Mouse (Mus musculus): ENCODE measurements at regions not wholly inside any gene's neighbourhood (a gene's known extent, or its start where the extent isn't known, plus 50 kb on each side); places are given as distances from the start of the nearest gene placed in this dataset.

GRCm38 (mm10) chr2:51436590-51436989, 190.7 kb upstream of the Tas2r134 start:
- peak; percentile 65 for DNase-seq
- 64% methylated on average over 3 of the region's 3 CpGs for WGBS
- Histone ChIP-seq H3K4me3 (ENCODE audit: control insufficient read depth, insufficient read depth, low read length) (no peak overlapping the region), H3K27ac (ENCODE audit: control insufficient read depth, insufficient read depth, low read length) (no peak overlapping the region), H3K4me1 (replicated peaks; ENCODE audit: control insufficient read depth, insufficient read depth, low read length) (no peaks in the 10 kb centered on the region), H3K27me3 (ENCODE audit: control insufficient read depth, insufficient read depth, low read length) (no peaks in the 10 kb centered on the region), H3K36me3 (ENCODE audit: control insufficient read depth, insufficient read depth, low read length) (no peaks in the 10 kb centered on the region)
- TF ChIP-seq POLR2A (IDR thresholded peaks at IDR 0.05; ENCODE audit: control insufficient read depth, extremely low read depth, insufficient read depth, low read length, poor library complexity) (no peak), CTCF (IDR thresholded peaks at IDR 0.05; ENCODE audit: borderline replicate concordance, control insufficient read depth, extremely low read depth, insufficient read depth, low read length, poor library complexity) (peak; percentile 83)

- no peaks in the 10 kb centered on the region for H3K36me3 ChIP-seq (ENCODE audit: control insufficient read depth, insufficient read depth, low read length)
These were observed 195.7 kb upstream of the Tas2r134 start for GRCm38 (mm10) chr2:51431564-51431963.

GRCm38 (mm10) chr2:51429716-51430115, 197.6 kb upstream of the Tas2r134 start:
- no peak for TF ChIP-seq POLR2A (IDR thresholded peaks at IDR 0.05; ENCODE audit: control insufficient read depth, extremely low read depth, insufficient read depth, low read length, poor library complexity)
- no peak for TF ChIP-seq CTCF (IDR thresholded peaks at IDR 0.05; ENCODE audit: borderline replicate concordance, control insufficient read depth, extremely low read depth, insufficient read depth, low read length, poor library complexity)
- DNase-seq = no peak

More at GRCm38 (mm10) chr2:51431564-51431963, 195.7 kb upstream of the Tas2r134 start:
- Histone ChIP-seq H3K4me3 (ENCODE audit: control insufficient read depth, insufficient read depth, low read length) (no peak overlapping the region), H3K27me3 (ENCODE audit: control insufficient read depth, insufficient read depth, low read length) (no peaks in the 10 kb centered on the region), H3K4me1 (replicated peaks; ENCODE audit: control insufficient read depth, insufficient read depth, low read length) (no peaks in the 10 kb centered on the region), H3K27ac (ENCODE audit: control insufficient read depth, insufficient read depth, low read length) (no peak overlapping the region)
- 92% methylated on average over 3 of the region's 3 CpGs for WGBS
- no peak for DNase-seq
- TF ChIP-seq POLR2A (IDR thresholded peaks at IDR 0.05; ENCODE audit: control insufficient read depth, extremely low read depth, insufficient read depth, low read length, poor library complexity) = no peak
- TF ChIP-seq CTCF (IDR thresholded peaks at IDR 0.05; ENCODE audit: borderline replicate concordance, control insufficient read depth, extremely low read depth, insufficient read depth, low read length, poor library complexity) = no peak

DNA sequence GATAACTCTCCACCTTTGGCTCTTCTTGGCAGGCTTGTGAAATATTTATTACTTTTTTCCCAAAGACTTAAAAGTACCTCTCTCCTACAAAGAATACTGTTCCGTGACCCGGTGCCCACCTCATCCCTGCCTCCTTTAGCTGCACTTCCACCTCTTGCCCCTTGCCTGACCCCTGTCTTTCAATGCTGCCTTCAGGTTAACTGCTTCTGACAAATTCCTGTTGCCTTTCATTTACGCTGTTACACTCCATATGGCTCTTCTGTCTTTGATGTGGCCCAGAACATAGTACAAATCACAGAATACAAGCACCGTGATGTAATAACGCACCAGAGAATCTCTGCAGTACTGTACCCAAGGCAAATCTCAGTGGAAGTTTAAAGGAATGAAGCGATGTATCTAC, 204.9 kb upstream of the Tas2r134 start:
- WGBS = 85% methylated on average over 6 of the region's 6 CpGs
- Histone ChIP-seq H3K27ac (ENCODE audit: control insufficient read depth, insufficient read depth, low read length) (no peak overlapping the region), H3K4me3 (ENCODE audit: control insufficient read depth, insufficient read depth, low read length) (no peak overlapping the region), H3K4me1 (replicated peaks; ENCODE audit: control insufficient read depth, insufficient read depth, low read length) (no peaks in the 10 kb centered on the region), H3K27me3 (ENCODE audit: control insufficient read depth, insufficient read depth, low read length) (no peaks in the 10 kb centered on the region), H3K36me3 (ENCODE audit: control insufficient read depth, insufficient read depth, low read length) (no peaks in the 10 kb centered on the region)
- DNase-seq = no peak
- no peak for TF ChIP-seq CTCF (IDR thresholded peaks at IDR 0.05; ENCODE audit: borderline replicate concordance, control insufficient read depth, extremely low read depth, insufficient read depth, low read length, poor library complexity)

More at GRCm38 (mm10) chr2:51429716-51430115, 197.6 kb upstream of the Tas2r134 start:
- H3K27me3 ChIP-seq (ENCODE audit: control insufficient read depth, insufficient read depth, low read length) = no peaks in the 10 kb centered on the region
- H3K4me1 ChIP-seq (replicated peaks; ENCODE audit: control insufficient read depth, insufficient read depth, low read length) = no peaks in the 10 kb centered on the region
- no peak overlapping the region for H3K27ac ChIP-seq (ENCODE audit: control insufficient read depth, insufficient read depth, low read length)
- no peak overlapping the region for H3K4me3 ChIP-seq (ENCODE audit: control insufficient read depth, insufficient read depth, low read length)
- 89% methylated on average over 5 of the region's 5 CpGs for WGBS
- H3K36me3 ChIP-seq (ENCODE audit: control insufficient read depth, insufficient read depth, low read length) = no peaks in the 10 kb centered on the region

DNA sequence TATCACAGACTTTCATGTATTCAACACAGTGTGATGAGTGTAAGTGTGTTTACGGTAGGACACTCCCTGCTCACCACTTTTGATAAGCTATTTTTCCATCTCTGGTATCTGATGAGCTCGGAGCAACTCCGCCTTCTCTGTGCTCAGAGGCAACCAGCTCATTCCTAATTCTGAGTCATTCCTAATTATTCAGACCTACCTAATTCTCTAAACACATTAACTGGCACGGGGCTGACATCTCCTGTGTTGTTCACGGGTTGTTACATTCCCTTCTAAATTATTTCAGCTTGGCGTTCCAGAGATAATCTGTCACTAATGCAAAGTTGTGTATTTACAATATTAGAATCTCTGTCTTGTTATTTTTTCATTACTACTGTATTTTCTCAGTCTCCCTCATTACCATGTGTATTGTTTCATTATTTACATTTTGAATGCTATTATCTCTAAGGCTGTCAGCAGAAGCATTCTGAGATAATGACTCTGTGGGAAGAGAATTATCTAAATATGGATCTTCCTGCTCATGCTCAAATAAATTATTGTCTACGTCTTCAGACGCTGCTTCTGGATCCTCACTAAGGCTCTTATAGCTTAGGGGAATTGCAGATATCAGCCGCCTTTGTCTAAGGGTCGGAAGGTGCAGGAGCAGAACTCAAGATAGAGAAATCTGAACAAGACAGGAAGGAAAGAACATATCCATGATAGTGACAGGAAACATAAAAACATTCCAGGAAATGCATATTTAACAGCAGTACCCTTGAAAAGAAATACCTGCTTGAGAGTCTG, 209.2 kb upstream of the Tas2r134 start:
- Histone ChIP-seq H3K27ac (ENCODE audit: control insufficient read depth, insufficient read depth, low read length) (no peak overlapping the region), H3K36me3 (ENCODE audit: control insufficient read depth, insufficient read depth, low read length) (no peaks in the 10 kb centered on the region), H3K27me3 (ENCODE audit: control insufficient read depth, insufficient read depth, low read length) (no peaks in the 10 kb centered on the region), H3K4me1 (replicated peaks; ENCODE audit: control insufficient read depth, insufficient read depth, low read length) (no peaks in the 10 kb centered on the region), H3K4me3 (ENCODE audit: control insufficient read depth, insufficient read depth, low read length) (no peak overlapping the region)
- no peak for DNase-seq
- WGBS = 92% methylated on average over 10 of the region's 10 CpGs
- TF ChIP-seq POLR2A (IDR thresholded peaks at IDR 0.05; ENCODE audit: control insufficient read depth, extremely low read depth, insufficient read depth, low read length, poor library complexity) = no peak
- no peak for TF ChIP-seq CTCF (IDR thresholded peaks at IDR 0.05; ENCODE audit: borderline replicate concordance, control insufficient read depth, extremely low read depth, insufficient read depth, low read length, poor library complexity)

GRCm38 (mm10) chr2:51388390-51388789, 238.9 kb upstream of the Tas2r134 start:
- Histone ChIP-seq H3K27me3 (ENCODE audit: control insufficient read depth, insufficient read depth, low read length) (no peaks in the 10 kb centered on the region), H3K36me3 (ENCODE audit: control insufficient read depth, insufficient read depth, low read length) (no peaks in the 10 kb centered on the region), H3K4me1 (replicated peaks; ENCODE audit: control insufficient read depth, insufficient read depth, low read length) (no peaks in the 10 kb centered on the region), H3K27ac (ENCODE audit: control insufficient read depth, insufficient read depth, low read length) (no peak overlapping the region), H3K4me3 (ENCODE audit: control insufficient read depth, insufficient read depth, low read length) (no peak overlapping the region)
- TF ChIP-seq POLR2A (IDR thresholded peaks at IDR 0.05; ENCODE audit: control insufficient read depth, extremely low read depth, insufficient read depth, low read length, poor library complexity) (no peak), CTCF (IDR thresholded peaks at IDR 0.05; ENCODE audit: borderline replicate concordance, control insufficient read depth, extremely low read depth, insufficient read depth, low read length, poor library complexity) (no peak)
- no peak for DNase-seq
- 97% methylated on average over 9 of the region's 9 CpGs for WGBS

Data from thymus, adult 2 months (tissue).